Mouse (Mus musculus) thymus, postnatal 10 days (tissue): Measurements from ENCODE around the gene Rbbp9.

Experiments
- DNase-seq, 2 experiments: peaks; one replicate each; pipeline ENCODE4 v3.0.0; 2021; ENCODE audit warnings: low spot score in 2 of 2

Rbbp9 gene

GRCm38 (mm10) chr2:144502134-144502533, 48.5 kb downstream of the Rbbp9 start:
- no peak for DNase-seq
